Mouse (Mus musculus): ENCODE data around the gene March6. TPM values are rescaled to one million over a fixed set of nuclear protein-coding genes. Genes with fewer than 3 reads are reported as not detected.

Gene March6
- polyA plus RNA-seq, 1 experiment from 2014 or later = 31.5 TPM

- Histone ChIP-seq H3K36me3 (no peaks in the 10 kb centered on the region), H3K9ac (no peak overlapping the region), H3K4me2 (peak overlapping the region; percentile 38), H3K4me3 (replicated peaks) (no peak overlapping the region), H3K27me3 (no peaks in the 10 kb centered on the region), H3K4me1 (peaks cover 10% of the 10 kb centered on the region), H3K27ac (peak overlapping the region; percentile 7), H3K9me3 (replicated peaks) (no peaks in the 10 kb centered on the region)
- ATAC-seq (replicated peaks; ENCODE audit: low FRiP score) = peak; percentile 73; the same call in 1 of the 2 replicates
- WGBS = 50% methylated on average over 21 of the region's 21 CpGs
Measured at GRCm38 (mm10) chr15:31417796-31418685, 112.8 kb downstream of the March6 start.

GRCm38 (mm10) chr15:31417409-31417795 is 113.5 kb downstream of the March6 start:
- 64% methylated on average over 6 of the region's 6 CpGs for WGBS
- no peaks in the 10 kb centered on the region for H3K36me3 ChIP-seq
- no peaks in the 10 kb centered on the region for H3K9me3 ChIP-seq (replicated peaks)
- H3K9ac ChIP-seq = no peak overlapping the region
- H3K4me3 ChIP-seq (replicated peaks) = no peak overlapping the region
- H3K27ac ChIP-seq = peak overlapping the region; percentile 7; the same call in 1 of the 2 replicates
- H3K27me3 ChIP-seq = no peaks in the 10 kb centered on the region
- peaks cover 11% of the 10 kb centered on the region for H3K4me1 ChIP-seq
- ATAC-seq (replicated peaks; ENCODE audit: low FRiP score) = no peak
- H3K4me2 ChIP-seq = no peak overlapping the region

GRCm38 (mm10) chr15:31415181-31415580 is 115.7 kb downstream of the March6 start:
- H3K4me3 ChIP-seq (replicated peaks) = no peak overlapping the region
- H3K27me3 ChIP-seq = no peaks in the 10 kb centered on the region
- H3K36me3 ChIP-seq = no peaks in the 10 kb centered on the region
- no peaks in the 10 kb centered on the region for H3K9me3 ChIP-seq (replicated peaks)
- H3K4me2 ChIP-seq = no peak overlapping the region
- H3K4me1 ChIP-seq = peaks cover 11% of the 10 kb centered on the region
- no peak overlapping the region for H3K9ac ChIP-seq
- H3K27ac ChIP-seq = no peak overlapping the region
- 42% methylated on average over 4 of the region's 4 CpGs for WGBS
- no peak for ATAC-seq (replicated peaks; ENCODE audit: low FRiP score)

- H3K36me3 ChIP-seq = no peaks in the 10 kb centered on the region
- 62% methylated on average over 6 of the region's 6 CpGs for WGBS
- H3K9ac ChIP-seq = no peak overlapping the region
- H3K9me3 ChIP-seq (replicated peaks) = no peaks in the 10 kb centered on the region
- no peak overlapping the region for H3K4me3 ChIP-seq (replicated peaks)
- ATAC-seq (replicated peaks; ENCODE audit: low FRiP score) = no peak
- H3K4me2 ChIP-seq = no peak overlapping the region
- no peaks in the 10 kb centered on the region for H3K27me3 ChIP-seq
- H3K4me1 ChIP-seq = peaks cover 11% of the 10 kb centered on the region
- H3K27ac ChIP-seq = 0 out of 2 replicates have a peak overlapping the region, but pooled peaks have one; percentile 22
Measured at GRCm38 (mm10) chr15:31414179-31414898, 116.5 kb downstream of the March6 start.

- no peaks in the 10 kb centered on the region for H3K27me3 ChIP-seq
- ATAC-seq (replicated peaks; ENCODE audit: low FRiP score) = no peak
- no peaks in the 10 kb centered on the region for H3K9me3 ChIP-seq (replicated peaks)
- H3K4me2 ChIP-seq = no peak overlapping the region
- WGBS = 88% methylated on average over 6 of the region's 6 CpGs
- H3K9ac ChIP-seq = no peak overlapping the region
- no peak overlapping the region for H3K4me3 ChIP-seq (replicated peaks)
- no peak overlapping the region for H3K27ac ChIP-seq
- peaks cover 9% of the 10 kb centered on the region for H3K4me1 ChIP-seq
- H3K36me3 ChIP-seq = no peaks in the 10 kb centered on the region
Measured at GRCm38 (mm10) chr15:31413662-31414061, 117.2 kb downstream of the March6 start.

GRCm38 (mm10) chr15:31412933-31413332 is 117.9 kb downstream of the March6 start:
- H3K27ac ChIP-seq = no peak overlapping the region
- 37% methylated on average over 3 of the region's 3 CpGs for whole genome bisulfite sequencing
- H3K4me2 ChIP-seq = no peak overlapping the region
- no peak overlapping the region for H3K9ac ChIP-seq
- H3K27me3 ChIP-seq = no peaks in the 10 kb centered on the region
- H3K4me1 ChIP-seq = peaks cover 8% of the 10 kb centered on the region; the same call in 1 of the 2 replicates
- no peaks in the 10 kb centered on the region for H3K9me3 ChIP-seq (replicated peaks)
- H3K4me3 ChIP-seq (replicated peaks) = no peak overlapping the region
- ATAC-seq (replicated peaks; ENCODE audit: low FRiP score) = no peak
- H3K36me3 ChIP-seq = no peaks in the 10 kb centered on the region

- WGBS = 83% methylated on average over 6 of the region's 6 CpGs
- Histone ChIP-seq H3K27ac (no peak overlapping the region), H3K4me3 (replicated peaks) (no peak overlapping the region), H3K4me1 (peaks cover 12% of the 10 kb centered on the region), H3K9ac (no peak overlapping the region), H3K36me3 (no peaks in the 10 kb centered on the region), H3K9me3 (replicated peaks) (no peaks in the 10 kb centered on the region), H3K4me2 (no peak overlapping the region), H3K27me3 (no peaks in the 10 kb centered on the region)
- ATAC-seq (replicated peaks; ENCODE audit: low FRiP score) = no peak
Measured at GRCm38 (mm10) chr15:31412436-31412835, 118.4 kb downstream of the March6 start.

- Histone ChIP-seq H3K36me3 (no peaks in the 10 kb centered on the region), H3K27me3 (no peaks in the 10 kb centered on the region), H3K9me3 (replicated peaks) (no peaks in the 10 kb centered on the region), H3K4me3 (replicated peaks) (no peak overlapping the region), H3K27ac (peak overlapping the region; percentile 73), H3K9ac (no peak overlapping the region), H3K4me1 (peaks cover 11% of the 10 kb centered on the region), H3K4me2 (no peak overlapping the region)
- ATAC-seq (replicated peaks; ENCODE audit: low FRiP score) = peak; percentile 83
- 57% methylated on average over 4 of the region's 4 CpGs for WGBS
Measured at GRCm38 (mm10) chr15:31407490-31407889, 123.4 kb downstream of the March6 start.

GRCm38 (mm10) chr15:31406881-31407280 is 124.0 kb downstream of the March6 start:
- WGBS = 86% methylated on average over 5 of the region's 5 CpGs
- H3K4me3 ChIP-seq (replicated peaks) = no peak overlapping the region
- H3K4me1 ChIP-seq = peaks cover 11% of the 10 kb centered on the region
- H3K27me3 ChIP-seq = no peaks in the 10 kb centered on the region
- H3K27ac ChIP-seq = peak overlapping the region; percentile 73
- no peak for ATAC-seq (replicated peaks; ENCODE audit: low FRiP score)
- H3K9ac ChIP-seq = no peak overlapping the region
- H3K9me3 ChIP-seq (replicated peaks) = no peaks in the 10 kb centered on the region
- H3K4me2 ChIP-seq = no peak overlapping the region
- H3K36me3 ChIP-seq = no peaks in the 10 kb centered on the region

Other genes starting within 250 kb of the March6 start
- 6.2 and 6.5 TPM in 2 replicates for gene Ankrd33b, start 163.3 kb downstream of the March6 start, polyA plus RNA-seq (2015; fragmentation: Nextera tagmentation; extraction: Ambion mirVana)
- gene Ropn1l, start 77.3 kb downstream of the March6 start, polyA plus RNA-seq (2015; fragmentation: Nextera tagmentation; extraction: Ambion mirVana) = 3.0 and 3.4 TPM in 2 replicates
- 13.6 and 14.6 TPM in 2 replicates for gene Cmbl, start 34.3 kb upstream of the March6 start, polyA plus RNA-seq (2015; fragmentation: Nextera tagmentation; extraction: Ambion mirVana)
- 560 and 580 TPM in 2 replicates for gene Cct5, start 70.8 kb upstream of the March6 start, polyA plus RNA-seq (2015; fragmentation: Nextera tagmentation; extraction: Ambion mirVana)
- 13.4 and 13.9 TPM in 2 replicates for gene Fam173b, start 70.8 kb upstream of the March6 start, polyA plus RNA-seq (2015; fragmentation: Nextera tagmentation; extraction: Ambion mirVana)